Mouse (Mus musculus) ES-E14 (cell line): ENCODE results near the gene Kif7. TPM values are rescaled to one million over a fixed set of nuclear protein-coding genes. Genes with fewer than 3 reads are reported as not detected.

Experiments used
- DNase-seq: peaks from one replicate; pipeline ENCODE4 v3.0.0-alpha.2; 2013; ENCODE audit warnings: low read depth, low spot score
- H3K27ac ChIP-seq: 2 replicates; pipeline ENCODE4 v1.5.1; 2012; ENCODE audit warnings: low read depth, mild to moderate bottlenecking, low read length, moderate library complexity, mixed read lengths; ENCODE audit not compliant: poor library complexity, insufficient read depth, severe bottlenecking
- H3K36me3 ChIP-seq: 2 replicates; pipeline ENCODE4 v1.6.1; 2012; ENCODE audit warnings: mild to moderate bottlenecking, low read length, moderate library complexity, mixed read lengths; ENCODE audit not compliant: control insufficient read depth, poor library complexity, insufficient read depth, severe bottlenecking
- H3K4me1 ChIP-seq, 2 experiments: fragments of 150-350 bp in 1 of 2; sonication (generic) in 1 of 2; 2 replicates each; pipeline ENCODE4 v1.6.1; 2012; ENCODE audit warnings: low read length in 2 of 2, mild to moderate bottlenecking in 1 of 2, mixed read lengths in 1 of 2; ENCODE audit not compliant: control insufficient read depth in 2 of 2, insufficient read depth in 2 of 2, poor library complexity in 1 of 2
- H3K4me3 ChIP-seq, 2 experiments: fragments of 150-350 bp in 1 of 2; sonication (generic) in 1 of 2; 2 replicates each; pipeline ENCODE4 v1.5.1; 2012; ENCODE audit warnings: low read length in 2 of 2, low read depth in 1 of 2, mild to moderate bottlenecking in 1 of 2, mixed read lengths in 1 of 2; ENCODE audit not compliant: insufficient read depth in 1 of 2, poor library complexity in 1 of 2, severe bottlenecking in 1 of 2
- H3K9ac ChIP-seq: 2 replicates; pipeline ENCODE4 v1.6.1; 2012; ENCODE audit warnings: low read depth, mild to moderate bottlenecking, low read length, mixed read lengths; ENCODE audit not compliant: poor library complexity, insufficient read depth, severe bottlenecking
- H3K9me3 ChIP-seq: fragments of 150-350 bp; sonication (generic); 2 replicates; pipeline ENCODE4 v1.6.1; 2012; ENCODE audit warnings: low read depth, mild to moderate bottlenecking, low read length; ENCODE audit not compliant: control insufficient read depth, insufficient read depth
- CHD2 ChIP-seq: IDR thresholded peaks from 2 replicates; pipeline ENCODE4 v1.6.1; 2014; ENCODE audit warnings: mild to moderate bottlenecking, low read depth, low read length, inconsistent platforms
- HCFC1 ChIP-seq: IDR thresholded peaks from 2 replicates; pipeline ENCODE4 v1.6.1; 2012; ENCODE audit warnings: low read length, inconsistent platforms, borderline replicate concordance; ENCODE audit not compliant: insufficient read depth
- MAFK ChIP-seq: IDR thresholded peaks from 2 replicates; pipeline ENCODE4 v1.6.1; 2014; ENCODE audit warnings: mild to moderate bottlenecking, low read depth, low read length, inconsistent platforms; ENCODE audit not compliant: insufficient read depth
- ZC3H11A ChIP-seq: IDR thresholded peaks from 2 replicates; pipeline ENCODE4 v1.6.1; 2012; ENCODE audit warnings: low read depth, mild to moderate bottlenecking, inconsistent platforms, low read length, borderline replicate concordance
- ZNF384 ChIP-seq: IDR thresholded peaks from 2 replicates; pipeline ENCODE4 v1.6.1; 2012; ENCODE audit warnings: low read depth, low read length, inconsistent platforms
- in situ Hi-C, 2 experiments: fragments of 600-800 bp; cut with MboI; formaldehyde crosslinking; loops; one replicate each; pipeline ENCODE4 v1.15.1; 2025; ENCODE audit warnings: low sequenced_read_pairs in 2 of 2, inconsistent platforms in 1 of 2; ENCODE audit not compliant: unreplicated experiment in 2 of 2
- total RNA-seq: library from RNA; depleted of rRNA; stranded (reverse); fragments of 300-350 nt; gene quantifications from 2 replicates; pipeline ENCODE4 v1.2.3, GENCODE M21; 2012

The Kif7 gene
- total RNA-seq, 1 experiment: 9.2 TPM

DNA sequence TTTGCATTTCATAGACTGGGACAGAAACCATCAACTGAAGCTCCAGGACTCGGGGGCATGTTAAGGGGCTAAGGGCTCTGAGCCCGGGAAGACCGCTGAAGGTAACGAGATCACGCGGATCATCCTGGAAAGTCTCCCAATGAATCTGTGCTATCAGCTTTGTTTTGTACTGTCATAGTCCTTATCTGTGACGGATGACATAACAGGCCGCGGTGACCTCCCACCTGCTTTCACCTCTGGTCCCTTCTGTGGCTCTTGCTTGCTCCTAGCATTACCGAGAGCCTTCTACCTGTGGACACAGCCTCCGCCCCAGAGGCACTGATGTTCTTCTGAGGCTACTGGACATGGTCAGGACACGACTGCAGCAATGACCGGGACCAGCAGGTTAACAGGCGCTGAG lies 21.0 kb upstream of the Kif7 start:
- Histone ChIP-seq H3K27ac (no peak overlapping the region), H3K4me1 (no peaks in the 10 kb centered on the region), H3K4me3 (no peak overlapping the region), H3K9ac (no peak overlapping the region), H3K9me3 (no peaks in the 10 kb centered on the region), H3K36me3 (peaks cover 6% of the 10 kb centered on the region; the same call in 1 of the 2 replicates)
- TF ChIP-seq MAFK: no peak
- TF ChIP-seq CHD2: no peak
- no peak for TF ChIP-seq ZNF384
- no peak for TF ChIP-seq HCFC1
- TF ChIP-seq ZC3H11A: no peak
- DNase-seq: no peak
- in situ Hi-C loops: no loop called here

DNA sequence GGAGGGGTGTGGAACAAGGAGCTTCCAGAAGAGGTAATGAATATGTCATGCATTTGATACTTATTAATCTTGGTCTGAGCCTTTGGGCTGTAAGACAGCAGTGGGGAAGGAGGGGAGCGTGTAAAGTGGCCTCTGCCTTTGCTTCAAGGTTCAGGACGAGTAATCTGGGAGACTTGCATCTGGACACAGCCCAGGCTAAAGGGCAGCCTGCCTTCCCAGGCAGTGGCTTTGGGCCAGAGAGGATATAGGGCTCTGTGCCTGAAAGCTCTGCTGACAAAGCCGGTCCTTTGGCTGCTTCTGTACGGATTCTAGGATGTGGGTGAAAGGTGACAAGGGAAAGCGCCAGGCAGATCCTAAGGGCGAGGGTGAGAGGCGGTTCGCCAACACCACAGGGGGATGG lies 19.0 kb upstream of the Kif7 start:
- TF ChIP-seq ZC3H11A: no peak
- no peak for TF ChIP-seq ZNF384
- TF ChIP-seq HCFC1: no peak
- TF ChIP-seq MAFK: no peak
- no peak for TF ChIP-seq CHD2
- H3K4me3 ChIP-seq: no peak overlapping the region
- peaks cover 6% of the 10 kb centered on the region; the same call in 1 of the 2 replicates for H3K36me3 ChIP-seq
- H3K9me3 ChIP-seq: no peaks in the 10 kb centered on the region
- no peak for DNase-seq
- in situ Hi-C loops: no loop called here
- H3K4me1 ChIP-seq: no peaks in the 10 kb centered on the region; a peak in 1 of 4 replicates
- H3K27ac ChIP-seq: no peak overlapping the region
- no peak overlapping the region for H3K9ac ChIP-seq

DNA sequence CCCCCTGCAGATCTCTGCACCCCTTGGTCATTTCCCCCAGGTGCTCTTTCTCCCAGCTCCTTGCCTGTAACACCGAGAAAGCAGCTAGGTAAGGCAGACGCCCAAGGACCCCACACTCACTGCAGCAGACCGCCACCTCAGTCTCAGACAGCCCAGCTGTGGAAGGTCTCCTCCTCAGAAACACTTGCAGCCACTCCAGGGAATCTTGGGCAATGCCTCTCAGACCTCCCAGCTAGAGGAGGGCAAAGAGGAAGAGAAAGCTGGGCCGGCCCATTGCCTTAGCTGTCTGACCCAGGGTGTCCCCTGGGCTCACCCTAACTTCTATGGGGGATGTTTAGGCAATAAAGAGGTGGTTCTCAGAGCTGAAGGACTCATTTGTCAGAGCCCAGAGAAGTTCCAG lies 17.1 kb upstream of the Kif7 start, which contains the start of gene Plin1:
Plin1 (minus strand) TSS at position 282 of the 400 bp plus-strand sequence.
- Histone ChIP-seq H3K9ac (no peak within 1 kb of the TSS), H3K4me1 (no peaks in the 10 kb centered on the region; a peak in 1 of 4 replicates), H3K27ac (no peak within 1 kb of the TSS), H3K9me3 (no peaks in the 10 kb centered on the region), H3K36me3 (peaks cover 4% of the 10 kb centered on the region; the same call in 1 of the 2 replicates), H3K4me3 (no peak within 1 kb of the TSS)
- in situ Hi-C loops: no loop called here
- no peak for TF ChIP-seq ZNF384
- no peak for DNase-seq

DNA sequence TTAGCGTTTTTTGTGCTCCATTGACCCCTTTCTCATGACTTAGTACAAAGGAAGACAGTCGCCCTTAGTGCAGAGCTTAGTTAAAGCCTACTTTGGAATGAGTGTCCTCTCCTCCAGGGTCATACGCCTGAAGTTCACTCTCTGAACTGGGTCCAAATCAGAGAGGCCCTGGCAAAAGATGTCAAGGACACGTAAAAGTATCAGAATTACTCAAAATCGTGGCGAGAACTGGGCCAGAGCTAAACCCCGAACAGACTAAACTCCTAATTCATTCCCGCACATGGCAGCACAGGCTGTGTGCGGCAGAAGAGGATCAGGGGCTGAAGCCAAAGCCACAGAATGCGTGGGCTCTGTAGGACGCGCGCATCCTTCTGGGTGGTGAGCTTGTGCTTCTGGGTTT lies 15.9 kb upstream of the Kif7 start:
- Histone ChIP-seq H3K4me1 (no peaks in the 10 kb centered on the region; a peak in 1 of 4 replicates), H3K4me3 (no peak overlapping the region), H3K9me3 (no peaks in the 10 kb centered on the region), H3K36me3 (no peaks in the 10 kb centered on the region), H3K27ac (no peak overlapping the region), H3K9ac (no peak overlapping the region)
- no peak for DNase-seq
- TF ChIP-seq ZNF384 (no peak), ZC3H11A (no peak), HCFC1 (no peak), CHD2 (no peak), MAFK (no peak)
- in situ Hi-C loops: no loop called here

DNA sequence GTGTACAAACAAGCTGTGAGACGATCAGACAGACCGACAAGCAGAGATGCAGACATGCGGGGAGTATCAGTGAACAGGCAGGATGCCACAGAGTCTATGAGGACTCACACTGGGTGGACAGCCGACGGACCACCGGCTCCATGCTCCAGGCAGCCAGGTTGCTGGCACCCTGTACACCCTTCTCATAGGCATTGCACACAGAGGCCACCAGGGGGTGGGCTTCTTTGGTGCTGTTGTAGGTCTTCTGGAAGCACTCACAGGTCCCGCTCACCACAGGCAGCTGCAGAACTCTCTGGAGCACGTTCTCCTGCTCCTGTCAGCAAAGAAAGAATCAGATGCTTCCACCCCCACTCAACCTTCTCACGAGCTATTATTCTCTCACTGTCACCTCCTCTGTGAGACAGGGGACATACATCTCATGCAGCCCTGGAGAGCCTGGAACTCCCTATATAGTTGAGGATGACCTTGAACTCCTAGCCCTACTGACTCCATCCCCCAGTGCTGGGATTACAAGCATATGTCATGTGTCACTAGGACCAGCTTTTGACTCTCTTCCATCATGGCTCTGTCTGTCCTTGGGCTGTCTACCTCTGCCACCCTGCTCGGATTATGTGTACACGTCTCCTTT lies 14.3 kb upstream of the Kif7 start:
- TF ChIP-seq MAFK (no peak), ZC3H11A (no peak), CHD2 (no peak), HCFC1 (no peak), ZNF384 (no peak)
- DNase-seq: no peak
- Histone ChIP-seq H3K27ac (no peak overlapping the region), H3K4me3 (no peak overlapping the region), H3K4me1 (no peaks in the 10 kb centered on the region; a peak in 1 of 4 replicates), H3K9ac (no peak overlapping the region), H3K9me3 (no peaks in the 10 kb centered on the region), H3K36me3 (no peaks in the 10 kb centered on the region)
- in situ Hi-C loops: no loop called here
